Mouse (Mus musculus): ENCODE results near the gene Mrps9. TPM values are rescaled to one million over a fixed set of nuclear protein-coding genes. Genes with fewer than 3 reads are reported as not detected.

The Mrps9 gene
- polyA plus RNA-seq (2012; rRNA removed) (43.3 and 53.0 TPM in 2 replicates), polyA plus RNA-seq (2014; fragmentation: Nextera tagmentation; extraction: Ambion mirVana) (47.1 and 49.3 TPM in 2 replicates)

GRCm38 (mm10) chr1:42850663-42851397, at the start of gene Mrps9:
Gene Mrps9, plus strand, starts transcription at chr1:42851233.
- WGBS = 1% methylated on average over 21 of the region's 23 CpGs
- peak; percentile 78; the same call in 1 of the 2 replicates for TF ChIP-seq POLR2A (IDR thresholded peaks at IDR 0.05; ENCODE audit: borderline replicate concordance, extremely low read depth, insufficient read depth, insufficient read length)
- Histone ChIP-seq H3K4me2 (replicated peaks; ENCODE audit: low read depth, low read length, severe bottlenecking) (peak within 1 kb of the TSS; percentile 61), H3K9ac (ENCODE audit: low read depth, low read length, severe bottlenecking) (peak within 1 kb of the TSS; percentile 86), H3K4me1 (ENCODE audit: control insufficient read depth, insufficient read depth, low read length) (peaks cover 10% of the 10 kb centered on the region), H3K9me3 (ENCODE audit: control insufficient read depth, low read length) (no peaks in the 10 kb centered on the region), H3K27me3 (ENCODE audit: control insufficient read depth, insufficient read depth, low read length) (no peaks in the 10 kb centered on the region), H3K4me3 (replicated peaks; ENCODE audit: low read length) (peak within 1 kb of the TSS; percentile 89), H3K36me3 (ENCODE audit: control insufficient read depth, insufficient read depth, low read length) (no peaks in the 10 kb centered on the region), H3K27ac (replicated peaks; ENCODE audit: low read depth, low read length) (peak within 1 kb of the TSS; percentile 70; the same call in 1 of the 2 replicates)
- ATAC-seq (ENCODE audit: low FRiP score, low read depth) = peak; percentile 99
- peak; percentile 99 for DNase-seq (ENCODE audit: low spot score)

DNA sequence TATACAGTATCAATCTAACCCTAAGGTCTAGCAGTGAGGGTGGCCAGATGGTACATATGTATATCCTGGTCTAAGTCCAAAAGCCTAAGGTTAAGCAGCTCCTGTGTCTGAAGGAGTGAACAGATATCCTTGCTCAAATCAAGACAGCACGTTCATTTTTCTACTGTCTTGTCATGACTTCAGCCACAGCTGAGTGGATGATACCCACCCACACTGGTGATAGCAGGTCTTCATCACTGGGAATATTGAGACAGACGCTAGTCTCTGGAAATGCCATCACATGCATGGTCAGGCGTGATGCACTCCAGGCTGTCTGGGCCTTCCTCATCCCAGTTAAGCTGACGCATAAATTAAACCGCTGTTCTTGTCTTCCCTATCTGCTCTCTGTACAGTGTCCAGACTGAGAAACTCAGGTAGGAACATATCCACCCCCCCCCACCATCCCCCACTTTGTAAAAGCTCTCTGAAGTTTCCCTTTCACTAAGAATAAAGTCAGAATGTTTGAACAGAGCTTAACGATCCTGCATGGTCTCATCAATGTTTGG, 37.7 kb upstream of the Mrps9 start:
- no peak overlapping the region for H3K9ac ChIP-seq (ENCODE audit: low read depth, low read length, severe bottlenecking)
- no peak overlapping the region for H3K4me3 ChIP-seq (replicated peaks; ENCODE audit: low read length)
- H3K27ac ChIP-seq (replicated peaks; ENCODE audit: low read depth, low read length) = no peak overlapping the region
- DNase-seq (ENCODE audit: low spot score) = no peak
- no peak for ATAC-seq (ENCODE audit: low FRiP score, low read depth)
- no peaks in the 10 kb centered on the region for H3K9me3 ChIP-seq (ENCODE audit: control insufficient read depth, low read length)
- H3K27me3 ChIP-seq (ENCODE audit: control insufficient read depth, insufficient read depth, low read length) = no peaks in the 10 kb centered on the region
- no peaks in the 10 kb centered on the region for H3K4me1 ChIP-seq (ENCODE audit: control insufficient read depth, insufficient read depth, low read length)
- no peak for TF ChIP-seq POLR2A (IDR thresholded peaks at IDR 0.05; ENCODE audit: borderline replicate concordance, extremely low read depth, insufficient read depth, insufficient read length)
- WGBS = 86% methylated on average over 6 of the region's 6 CpGs
- H3K4me2 ChIP-seq (replicated peaks; ENCODE audit: low read depth, low read length, severe bottlenecking) = no peak overlapping the region
- H3K36me3 ChIP-seq (ENCODE audit: control insufficient read depth, insufficient read depth, low read length) = no peaks in the 10 kb centered on the region

- H3K9ac ChIP-seq (ENCODE audit: low read depth, low read length, severe bottlenecking) = no peak overlapping the region
- no peak for ATAC-seq (ENCODE audit: low FRiP score, low read depth)
- H3K4me1 ChIP-seq (ENCODE audit: control insufficient read depth, insufficient read depth, low read length) = no peaks in the 10 kb centered on the region
- H3K27ac ChIP-seq (replicated peaks; ENCODE audit: low read depth, low read length) = no peak overlapping the region
- H3K9me3 ChIP-seq (ENCODE audit: control insufficient read depth, low read length) = no peaks in the 10 kb centered on the region
- 82% methylated on average over 15 of the region's 15 CpGs for WGBS
- DNase-seq (ENCODE audit: low spot score) = no peak
- no peak for TF ChIP-seq POLR2A (IDR thresholded peaks at IDR 0.05; ENCODE audit: borderline replicate concordance, extremely low read depth, insufficient read depth, insufficient read length)
- H3K4me2 ChIP-seq (replicated peaks; ENCODE audit: low read depth, low read length, severe bottlenecking) = no peak overlapping the region
- no peaks in the 10 kb centered on the region for H3K36me3 ChIP-seq (ENCODE audit: control insufficient read depth, insufficient read depth, low read length)
- no peak overlapping the region for H3K4me3 ChIP-seq (replicated peaks; ENCODE audit: low read length)
- H3K27me3 ChIP-seq (ENCODE audit: control insufficient read depth, insufficient read depth, low read length) = no peaks in the 10 kb centered on the region
Measured at GRCm38 (mm10) chr1:42814798-42815619, 36.0 kb upstream of the Mrps9 start.

- Histone ChIP-seq H3K9me3 (ENCODE audit: control insufficient read depth, low read length) (no peaks in the 10 kb centered on the region), H3K4me3 (replicated peaks; ENCODE audit: low read length) (peak overlapping the region; percentile 89), H3K4me2 (replicated peaks; ENCODE audit: low read depth, low read length, severe bottlenecking) (peak overlapping the region; percentile 61), H3K27ac (replicated peaks; ENCODE audit: low read depth, low read length) (peak overlapping the region; percentile 70; the same call in 1 of the 2 replicates), H3K4me1 (ENCODE audit: control insufficient read depth, insufficient read depth, low read length) (peaks cover 10% of the 10 kb centered on the region), H3K27me3 (ENCODE audit: control insufficient read depth, insufficient read depth, low read length) (no peaks in the 10 kb centered on the region), H3K36me3 (ENCODE audit: control insufficient read depth, insufficient read depth, low read length) (no peaks in the 10 kb centered on the region), H3K9ac (ENCODE audit: low read depth, low read length, severe bottlenecking) (peak overlapping the region; percentile 86)
- ATAC-seq (ENCODE audit: low FRiP score, low read depth) (peak; percentile 57), DNase-seq (ENCODE audit: low spot score) (peak; percentile 21)
- TF ChIP-seq POLR2A (IDR thresholded peaks at IDR 0.05; ENCODE audit: borderline replicate concordance, extremely low read depth, insufficient read depth, insufficient read length) = no peak
- WGBS = 0% methylated on average over 21 of the region's 21 CpGs
Measured at GRCm38 (mm10) chr1:42851398-42851767, 350 bp downstream of the Mrps9 start.

DNA sequence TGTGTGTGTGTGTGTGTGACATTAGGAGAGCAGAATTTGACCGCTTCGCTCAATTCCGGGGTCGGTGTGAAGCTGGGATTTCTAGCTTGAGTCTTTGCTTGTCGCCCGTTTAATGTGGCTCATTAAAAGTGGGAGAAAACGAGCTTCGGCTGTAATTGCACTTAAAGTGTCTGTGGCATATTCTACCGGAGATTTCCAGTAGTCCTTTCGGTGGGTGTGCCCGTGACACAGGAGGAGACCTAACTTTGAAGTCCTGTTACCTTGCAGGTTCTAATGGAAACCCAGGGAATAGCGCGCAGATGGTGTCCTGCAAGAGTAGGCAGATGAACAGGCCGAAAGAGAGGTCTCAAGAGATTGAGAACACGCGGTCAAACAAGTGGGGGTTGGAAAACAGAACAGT, 777 bp downstream of the Mrps9 start:
- H3K4me1 ChIP-seq (ENCODE audit: control insufficient read depth, insufficient read depth, low read length) = peaks cover 10% of the 10 kb centered on the region
- peak overlapping the region; percentile 86 for H3K9ac ChIP-seq (ENCODE audit: low read depth, low read length, severe bottlenecking)
- DNase-seq (ENCODE audit: low spot score) = no peak
- WGBS = 4% methylated on average over 16 of the region's 16 CpGs
- no peaks in the 10 kb centered on the region for H3K36me3 ChIP-seq (ENCODE audit: control insufficient read depth, insufficient read depth, low read length)
- no peak for ATAC-seq (ENCODE audit: low FRiP score, low read depth)
- no peaks in the 10 kb centered on the region for H3K9me3 ChIP-seq (ENCODE audit: control insufficient read depth, low read length)
- H3K27ac ChIP-seq (replicated peaks; ENCODE audit: low read depth, low read length) = no peak overlapping the region
- H3K4me2 ChIP-seq (replicated peaks; ENCODE audit: low read depth, low read length, severe bottlenecking) = peak overlapping the region; percentile 61
- H3K4me3 ChIP-seq (replicated peaks; ENCODE audit: low read length) = peak overlapping the region; percentile 89
- no peaks in the 10 kb centered on the region for H3K27me3 ChIP-seq (ENCODE audit: control insufficient read depth, insufficient read depth, low read length)
- TF ChIP-seq POLR2A (IDR thresholded peaks at IDR 0.05; ENCODE audit: borderline replicate concordance, extremely low read depth, insufficient read depth, insufficient read length) = no peak
